Mouse (Mus musculus) embryo, embryonic 10.5 days (tissue): ENCODE data around the gene Cyp4a10.
"Not testable (repeated sequence)": the region's sequence is repeated elsewhere in the genome, so short reads cannot be mapped to it uniquely, and the experiment has no call there.

Experiments
- DNase-seq: peaks from one replicate; pipeline ENCODE4 v3.0.0-alpha.2; 2015; ENCODE audit warnings: low spot score

Cyp4a10 gene

DNA sequence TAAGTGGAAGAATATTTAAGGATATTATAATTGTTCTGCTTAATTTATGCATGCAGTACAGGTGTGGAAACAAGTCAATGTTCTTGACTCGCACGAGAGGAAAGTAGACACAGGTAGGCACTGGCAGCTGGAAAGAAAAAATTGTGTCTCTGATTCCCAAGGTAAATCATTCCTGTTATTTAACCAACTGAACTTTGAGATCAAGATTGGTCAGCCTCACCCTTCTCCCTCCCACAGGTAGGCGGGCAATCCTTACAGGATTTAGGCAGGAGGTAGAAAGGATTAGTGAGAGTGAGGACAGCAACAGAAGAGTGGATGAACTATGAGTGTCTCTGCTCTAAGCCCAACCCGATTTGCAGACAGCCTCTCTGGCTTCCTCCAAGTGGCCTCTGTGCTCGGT is at the start of gene Cyp4a10:
Cyp4a10 (plus strand) TSS at position 265 of the 400 bp plus-strand sequence.
- not testable (repeated sequence) for DNase-seq

DNA sequence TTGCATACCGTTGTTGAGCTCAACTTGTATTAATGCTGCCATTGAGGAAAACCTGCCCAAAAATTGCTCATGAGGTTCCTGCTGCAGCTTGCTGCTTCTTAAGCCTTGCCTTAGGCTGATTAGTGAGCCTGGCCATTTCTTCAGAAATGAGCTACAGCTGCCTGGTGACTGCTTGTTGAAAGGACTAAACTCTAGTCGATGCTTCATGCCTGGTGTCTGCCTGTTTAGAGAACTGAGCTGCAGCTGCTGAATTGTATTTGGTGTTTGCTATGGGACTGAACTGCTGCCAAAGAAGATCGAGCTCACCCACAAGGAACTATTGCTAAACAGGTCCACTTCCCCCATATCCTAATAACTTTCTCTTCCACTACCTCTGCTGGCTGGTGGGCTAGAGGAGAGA is 44.5 kb upstream of the Cyp4a10 start:
- not testable (repeated sequence) for DNase-seq

DNA sequence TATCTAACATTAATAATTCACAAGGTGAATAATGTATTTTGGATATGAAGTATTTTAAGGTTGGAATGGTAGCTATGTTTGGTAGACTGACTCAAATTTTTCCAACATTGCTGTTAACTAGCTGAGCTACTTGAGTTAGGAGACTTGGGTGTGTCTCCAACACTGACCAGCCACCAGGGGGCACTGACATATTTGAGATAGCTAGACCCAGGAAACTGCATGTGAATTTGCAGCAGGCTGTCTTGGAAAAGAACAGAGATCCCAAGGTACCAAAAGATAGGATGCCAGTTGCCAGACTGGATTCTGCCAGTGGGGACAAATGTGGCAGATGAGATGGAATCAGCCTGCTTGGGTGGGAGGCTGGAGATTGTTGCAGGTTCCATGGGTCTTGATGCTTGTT is 42.0 kb upstream of the Cyp4a10 start:
- DNase-seq = peak; percentile 10

DNA sequence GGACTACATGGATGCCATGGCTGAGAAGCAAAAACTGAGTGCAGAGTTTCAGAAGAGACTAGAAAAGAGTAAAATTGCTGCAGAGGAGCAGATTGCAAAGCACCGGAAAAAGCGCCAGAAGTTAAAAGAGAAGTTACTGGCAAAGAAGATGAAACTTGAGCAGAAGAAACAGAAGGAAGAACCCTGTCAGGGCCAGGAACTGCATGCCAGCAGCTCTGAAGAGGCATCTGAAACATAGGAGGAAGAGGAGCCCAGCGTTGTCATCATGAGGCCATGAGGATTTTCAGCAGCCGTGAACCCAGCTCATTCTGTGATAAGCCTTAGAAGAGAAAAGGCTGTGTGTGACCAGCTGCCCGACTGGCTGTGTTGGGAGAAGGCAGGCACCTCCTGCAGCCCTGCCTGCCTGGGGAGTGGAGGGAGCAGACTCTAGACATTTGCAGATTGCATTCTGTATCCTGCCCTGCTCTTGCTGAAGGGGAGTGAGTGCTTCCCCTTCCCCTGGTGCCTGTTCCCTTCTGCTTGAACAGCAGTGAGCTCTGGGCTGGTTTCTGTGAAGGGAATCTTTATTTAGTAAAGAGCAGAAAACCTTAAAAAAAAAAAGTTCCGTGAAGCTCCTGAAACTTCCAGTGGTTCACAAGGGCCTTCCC is 36.9 kb upstream of the Cyp4a10 start:
- DNase-seq = no peak

DNA sequence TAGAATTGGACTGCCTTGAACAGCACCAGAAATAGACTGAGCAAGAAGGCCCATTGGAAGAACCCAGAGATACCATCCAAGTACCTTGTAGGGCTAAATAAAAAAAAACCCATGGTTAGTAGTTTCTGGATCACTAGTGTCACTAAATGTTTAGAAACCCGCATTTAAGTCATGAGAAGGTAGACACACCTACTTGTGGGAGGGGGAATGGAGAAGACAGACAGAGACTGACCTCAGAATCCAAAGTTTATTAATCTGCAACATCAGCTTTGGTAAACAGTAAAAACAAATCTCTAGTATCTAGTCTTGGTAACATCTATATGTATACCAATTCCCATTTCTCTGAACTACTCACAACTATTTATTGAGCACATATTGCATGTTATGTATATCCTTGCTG is 22.1 kb upstream of the Cyp4a10 start, which contains the start of gene Cyp4a14:
Cyp4a14 (minus strand) TSS at position 142 of the 400 bp plus-strand sequence.
- DNase-seq = no peak

DNA sequence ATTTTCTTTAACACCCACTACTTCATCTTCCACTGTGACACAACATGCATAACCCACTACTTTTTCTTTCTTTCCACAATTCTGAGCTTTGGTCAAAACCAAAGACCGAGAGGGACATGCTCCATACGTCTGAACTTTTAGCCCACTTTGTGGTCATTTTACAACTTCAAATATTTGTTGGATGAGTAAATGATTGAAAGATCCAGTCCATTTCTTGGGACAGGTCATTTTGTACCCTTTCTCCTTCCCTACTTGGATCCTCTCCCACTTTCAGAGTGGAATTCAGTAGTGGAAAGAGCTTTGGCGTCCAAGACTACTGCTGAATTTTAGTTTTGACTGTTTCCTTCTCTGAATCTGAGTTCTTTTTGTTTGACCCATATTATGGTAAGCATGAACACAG is 20.6 kb upstream of the Cyp4a10 start:
- no peak for DNase-seq

DNA sequence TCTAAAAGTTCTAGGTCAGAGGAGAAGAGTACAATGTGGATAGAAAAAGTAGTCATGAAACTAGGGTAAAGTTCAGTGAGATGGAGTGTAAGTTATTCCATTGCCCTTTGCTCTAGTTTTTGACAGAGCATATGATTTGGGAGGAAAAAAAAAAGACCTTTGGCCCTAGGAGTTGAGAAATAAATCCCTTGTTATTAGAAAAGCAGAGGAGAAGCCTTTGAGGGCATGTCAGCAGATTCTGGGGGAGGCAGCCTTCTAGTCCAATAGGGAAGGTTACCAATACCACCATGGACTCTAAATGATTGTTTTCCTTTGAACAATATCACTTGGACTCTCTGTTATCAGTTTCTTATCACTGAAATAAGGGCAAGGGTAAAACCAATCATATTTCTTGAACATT is 4.1 kb upstream of the Cyp4a10 start:
- DNase-seq = not testable (repeated sequence)

DNA sequence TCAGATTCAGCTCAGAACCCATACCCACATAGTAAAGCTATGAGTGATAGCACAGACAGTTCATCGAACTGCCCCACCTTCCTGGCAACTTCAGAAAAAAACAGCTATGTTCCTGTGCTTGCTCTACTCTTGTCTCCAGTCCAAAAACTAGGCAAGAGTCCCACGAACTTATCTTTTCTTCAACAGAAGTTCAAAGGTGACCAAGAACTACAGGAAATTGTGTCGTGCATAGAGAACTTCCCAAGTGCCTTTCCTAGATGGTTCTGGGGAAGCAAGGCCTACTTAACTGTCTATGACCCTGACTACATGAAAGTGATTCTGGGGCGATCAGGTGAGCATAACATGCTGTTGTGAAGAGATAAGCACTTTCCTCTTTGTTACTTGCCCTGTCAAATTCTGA is 1.4 kb downstream of the Cyp4a10 start:
- no peak for DNase-seq

DNA sequence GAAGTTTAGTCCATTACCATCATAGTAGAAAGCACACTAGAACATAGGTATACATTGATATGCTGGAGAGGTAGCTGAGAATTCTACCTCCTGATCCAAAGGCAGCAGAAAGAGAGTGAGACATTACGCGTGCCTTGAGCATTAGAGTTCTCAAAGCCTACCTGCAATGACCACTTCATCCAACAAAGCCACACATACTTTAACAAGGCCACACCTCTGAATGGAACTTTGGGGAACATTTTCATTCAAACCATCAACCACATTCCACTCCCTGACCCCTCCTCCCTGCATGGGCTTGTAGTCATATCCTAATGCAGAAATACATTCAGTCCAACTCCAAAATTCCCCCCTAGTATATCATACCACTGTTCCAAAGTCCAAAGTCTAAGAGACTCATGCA is 3.7 kb downstream of the Cyp4a10 start:
- DNase-seq = no peak

DNA sequence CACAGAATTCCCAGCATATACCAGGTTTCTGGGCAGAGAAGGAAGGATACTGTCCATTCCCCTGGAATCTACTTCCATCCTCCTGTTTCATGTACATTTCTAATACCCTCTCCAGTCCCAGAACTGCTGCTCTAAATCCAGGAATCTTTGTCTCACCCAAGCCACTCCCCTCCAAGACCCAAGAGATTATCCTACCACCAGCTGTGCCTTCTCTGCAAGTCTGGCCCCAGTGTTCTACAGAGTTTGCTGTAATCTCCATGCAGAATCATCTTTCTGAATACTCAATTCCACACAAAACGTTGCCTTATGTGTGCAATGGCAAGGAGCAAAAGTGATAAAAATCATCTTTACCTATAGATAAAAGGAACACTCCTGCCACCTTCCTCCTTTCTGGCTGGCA is 27.0 kb downstream of the Cyp4a10 start:
- DNase-seq = no peak

DNA sequence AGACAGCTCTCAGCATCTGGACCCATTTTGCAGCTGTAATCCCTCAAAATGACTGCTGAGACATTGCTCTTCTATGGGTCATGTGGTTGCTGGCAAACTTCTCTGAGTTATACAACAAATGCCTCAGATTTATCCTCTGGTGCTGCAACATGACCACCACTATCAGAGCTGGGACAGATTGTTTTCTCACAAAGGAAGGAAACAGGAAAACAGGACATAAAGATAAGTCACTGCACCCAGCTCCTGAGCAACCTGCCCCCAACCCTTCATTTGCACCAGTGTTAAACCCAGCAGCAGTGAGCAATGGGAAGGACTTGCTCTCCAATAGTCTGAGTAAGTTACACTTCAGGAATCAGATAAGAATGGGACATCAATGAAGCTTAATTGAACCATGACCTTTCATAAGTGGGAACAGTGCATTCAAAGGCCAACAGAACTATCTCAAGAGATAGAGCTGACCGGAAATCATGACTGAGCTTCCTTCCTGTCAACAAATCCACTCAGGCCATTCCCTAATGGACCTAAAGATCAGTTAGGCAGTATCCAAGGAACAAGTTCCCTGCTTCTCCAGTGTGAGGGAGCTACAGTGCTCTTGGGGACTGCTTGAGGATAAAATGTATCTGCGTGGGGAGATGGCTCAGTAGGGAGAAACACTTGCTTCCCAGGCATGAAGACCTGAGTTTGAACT is 28.2 kb downstream of the Cyp4a10 start:
- DNase-seq = no peak

DNA sequence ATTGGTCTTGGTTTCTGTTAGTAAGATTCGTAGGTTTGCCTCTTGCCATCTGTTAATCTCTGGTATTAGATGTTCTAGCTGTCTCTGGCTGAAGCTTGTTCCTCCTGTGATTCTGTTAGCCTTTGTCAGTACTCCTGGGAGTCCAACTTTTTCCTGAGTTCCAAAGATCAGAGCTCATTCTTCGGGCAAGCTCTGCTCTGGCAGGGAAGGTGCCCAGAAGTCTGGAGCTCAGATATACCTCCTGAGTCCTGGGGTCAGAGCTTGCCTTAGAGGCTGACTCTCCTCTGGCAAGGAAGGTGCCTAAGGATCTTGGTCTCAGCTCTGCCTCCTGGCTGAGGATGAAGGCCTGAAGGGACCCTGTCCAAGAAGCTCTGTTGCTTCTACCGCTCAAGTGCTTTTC is 34.7 kb downstream of the Cyp4a10 start:
- DNase-seq = no peak

DNA sequence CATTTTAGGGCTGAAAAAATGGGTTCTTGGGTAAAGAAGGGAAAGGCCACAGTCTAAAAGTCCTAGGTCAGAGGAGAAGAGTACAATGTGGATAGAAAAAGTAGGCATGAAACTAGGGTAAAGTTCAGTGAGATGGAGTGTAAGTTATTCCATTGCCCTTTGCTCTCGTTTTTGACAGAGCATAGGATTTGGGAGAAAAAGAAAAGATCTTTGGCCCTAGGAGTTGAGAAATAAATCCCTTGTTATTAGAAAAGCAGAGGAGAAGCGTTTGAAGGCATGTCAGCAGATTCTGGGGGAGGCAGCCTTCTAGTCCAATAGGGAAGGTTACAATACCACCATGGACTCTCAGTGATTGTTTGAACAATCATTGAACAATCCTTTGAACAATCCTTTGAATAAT is 37.4 kb downstream of the Cyp4a10 start:
- no peak for DNase-seq

DNA sequence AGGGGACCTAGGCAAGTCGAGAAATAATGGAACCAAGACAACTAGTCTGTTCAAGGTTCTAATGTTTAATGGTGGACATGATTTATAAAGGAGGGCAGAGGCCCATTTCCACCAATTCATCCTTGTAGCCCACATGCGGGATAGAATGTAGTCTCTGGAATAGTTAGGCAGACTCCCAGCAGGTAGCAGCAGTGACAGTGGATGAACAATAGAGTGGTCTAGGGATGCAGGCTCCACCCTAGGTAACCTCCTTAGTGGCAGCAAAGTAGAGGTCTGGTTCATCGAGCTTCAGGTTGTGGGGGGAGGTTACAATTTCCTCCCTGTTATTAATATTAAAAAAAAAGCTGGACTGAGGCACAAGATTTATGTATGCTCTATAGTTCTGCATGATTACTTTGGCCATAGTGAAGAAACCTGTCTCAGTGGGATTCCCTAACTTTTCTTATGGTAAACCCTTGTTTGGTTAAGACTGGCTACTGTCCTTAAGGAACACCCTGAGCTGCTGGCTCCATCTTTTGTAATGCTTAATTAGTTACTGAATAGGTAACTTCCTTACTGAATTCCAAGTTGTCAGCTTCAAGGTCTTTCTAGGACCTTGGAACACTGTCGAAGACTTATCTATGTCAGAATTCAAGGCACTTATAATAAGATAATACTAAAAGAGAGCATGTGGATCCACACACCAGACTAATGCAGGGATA is 39.9 kb downstream of the Cyp4a10 start:
- DNase-seq = no peak

DNA sequence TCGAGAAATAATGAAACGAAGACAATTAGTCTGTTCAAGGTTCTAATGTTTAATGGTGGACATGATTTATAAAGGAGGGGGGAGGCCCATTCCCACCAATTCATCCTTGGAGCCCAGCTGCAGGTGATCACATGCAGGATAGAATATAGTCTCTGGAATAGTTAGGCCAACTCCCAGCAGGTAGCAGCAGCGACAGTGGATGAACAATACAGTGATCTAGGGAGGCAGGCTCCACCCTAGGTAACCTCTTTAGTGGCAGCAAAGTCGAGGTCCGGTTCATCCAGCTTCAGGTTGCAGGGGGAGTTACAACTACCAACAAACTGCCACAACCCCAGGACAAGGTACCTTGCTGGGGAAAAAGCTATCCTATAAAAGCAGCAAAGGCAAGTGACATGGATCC is 43.2 kb downstream of the Cyp4a10 start:
- DNase-seq = not testable (repeated sequence)

DNA sequence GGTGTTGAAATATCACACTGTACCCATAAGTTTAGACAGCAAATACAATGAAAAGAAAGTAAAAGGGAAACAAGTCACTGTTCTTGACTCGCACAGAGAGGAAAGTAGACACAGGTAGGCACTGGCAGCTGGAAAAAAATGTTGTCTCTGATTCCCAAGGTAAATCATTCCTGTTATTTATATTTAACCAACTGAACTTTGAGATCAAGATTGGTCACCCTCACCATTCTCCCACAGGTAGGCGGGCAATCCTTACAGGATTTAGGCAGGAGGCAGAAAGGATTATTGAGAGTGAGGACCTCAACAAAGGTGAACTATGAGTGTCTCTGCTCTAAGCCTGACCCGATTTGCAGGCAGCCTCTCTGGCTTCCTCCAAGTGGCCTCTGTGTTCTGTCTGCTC is 45.3 kb downstream of the Cyp4a10 start, which contains the start of gene Cyp4a31:
Cyp4a31 (plus strand) TSS at position 249 of the 400 bp plus-strand sequence.
- DNase-seq = no peak

DNA sequence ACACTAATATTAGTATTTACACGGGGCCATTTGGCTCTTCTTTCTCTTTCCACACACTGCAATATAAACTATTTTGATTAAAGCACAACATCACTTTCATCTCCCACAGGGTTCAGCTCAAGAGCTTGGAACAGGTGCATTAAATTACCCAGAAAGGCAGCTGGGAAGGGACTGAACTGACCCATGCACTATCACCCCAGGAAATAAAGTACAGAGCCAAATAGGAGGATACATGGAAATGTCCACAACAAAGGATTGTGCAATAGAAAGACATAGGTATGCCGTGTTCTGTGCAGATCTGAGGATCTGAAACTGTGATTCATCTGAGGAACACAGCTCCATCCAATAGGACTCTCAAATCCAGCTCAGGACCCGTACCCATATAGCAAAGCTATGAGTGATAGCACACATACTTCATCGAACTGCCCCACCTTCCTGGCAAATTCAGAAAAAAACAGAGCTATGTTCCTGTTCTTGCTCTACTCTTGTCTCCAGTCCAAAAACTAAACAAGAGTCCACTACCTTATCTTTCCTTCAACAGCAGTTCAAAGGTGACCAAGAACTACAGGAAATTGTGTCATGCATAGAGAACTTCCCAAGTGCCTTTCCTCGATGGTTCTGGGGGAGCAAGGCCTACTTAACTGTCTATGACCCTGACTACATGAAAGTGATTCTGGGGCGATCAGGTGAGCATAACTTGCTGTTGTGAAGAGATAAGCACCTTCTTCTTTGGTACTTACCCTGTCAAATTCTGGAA is 46.6 kb downstream of the Cyp4a10 start:
- DNase-seq = not testable (repeated sequence)

DNA sequence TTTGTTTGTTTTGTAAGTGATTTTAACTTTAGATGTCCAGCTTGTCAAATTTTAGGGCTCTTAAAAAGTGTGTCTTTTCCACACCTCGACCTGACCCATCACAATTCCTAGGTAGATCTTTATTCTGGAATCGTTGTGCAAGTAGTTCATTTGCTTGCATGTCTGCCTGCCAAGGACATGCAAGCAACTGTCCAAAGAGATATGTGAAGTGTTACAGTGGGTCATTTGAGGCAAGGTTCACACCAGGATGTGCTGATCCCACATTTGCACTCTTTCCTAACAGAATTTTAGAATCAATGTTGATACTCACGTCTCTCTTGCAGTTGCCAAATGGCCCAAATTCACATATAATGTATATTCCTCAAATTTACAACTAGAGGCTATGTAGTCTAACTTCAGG is 57.2 kb downstream of the Cyp4a10 start:
- DNase-seq = no peak

DNA sequence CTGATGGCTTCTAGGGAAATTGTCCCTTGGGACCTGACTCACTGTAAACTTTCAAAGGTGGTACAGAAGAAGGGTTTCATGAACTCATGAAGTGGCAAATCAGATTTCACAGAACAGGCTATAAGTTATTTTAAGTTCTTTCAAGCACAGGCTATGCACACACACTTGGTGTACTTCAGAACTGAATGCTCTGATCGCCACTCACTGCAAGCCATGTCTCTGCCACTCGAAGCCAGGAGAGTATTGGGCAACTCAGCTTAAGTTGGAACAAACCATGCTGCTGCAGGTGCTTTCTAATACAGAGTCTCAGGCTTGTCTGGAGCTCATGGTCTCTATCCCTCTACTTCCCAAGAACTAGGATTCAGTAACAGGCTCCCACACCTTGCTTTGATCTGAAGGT is 57.7 kb downstream of the Cyp4a10 start:
- no peak for DNase-seq

DNA sequence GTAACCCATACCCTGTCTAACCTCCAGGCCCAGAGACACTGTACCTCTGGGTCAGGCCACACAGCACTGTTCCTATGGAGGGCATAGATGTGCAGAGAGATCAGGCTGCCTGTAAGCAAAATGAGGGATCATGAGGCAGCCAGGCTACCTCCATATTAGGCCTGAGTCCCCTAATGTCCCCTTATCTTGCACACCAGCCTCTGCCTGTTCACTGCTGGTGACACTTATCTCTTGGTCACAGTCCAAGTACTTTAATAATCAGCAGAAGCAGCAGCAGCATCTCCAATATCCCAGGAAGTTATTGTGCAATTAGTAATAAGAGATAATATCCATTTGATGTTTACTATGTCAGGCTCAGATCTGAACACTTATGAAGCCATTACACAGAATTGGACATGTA is 65.0 kb downstream of the Cyp4a10 start:
- DNase-seq = no peak
